Mouse (Mus musculus) lung, adult 2 months (tissue): Measurements from ENCODE around the gene Gm10553.
"Not testable (repeated sequence)": the region's sequence is repeated elsewhere in the genome, so short reads cannot be mapped to it uniquely, and the experiment has no call there.

Experiments used
- CTCF ChIP-seq: fragments of 200-500 bp; IDR thresholded peaks from 2 replicates; pipeline ENCODE4 v1.5.1; 2011; ENCODE audit warnings: mild to moderate bottlenecking, low read length, control low read depth; ENCODE audit not compliant: insufficient read depth
- POLR2A ChIP-seq: fragments of 200-500 bp; IDR thresholded peaks from 2 replicates; pipeline ENCODE4 v1.6.1; 2011; ENCODE audit warnings: low read depth, mild to moderate bottlenecking, control low read depth, low read length, borderline replicate concordance; ENCODE audit errors: extremely low read depth

GRCm38 (mm10) chr1:85111572-85111971 is 11.6 kb downstream of the Gm10553 start:
- TF ChIP-seq CTCF, POLR2A: not testable (repeated sequence)
